Mouse (Mus musculus): ENCODE measurements around the gene Apobec2.

DNA sequence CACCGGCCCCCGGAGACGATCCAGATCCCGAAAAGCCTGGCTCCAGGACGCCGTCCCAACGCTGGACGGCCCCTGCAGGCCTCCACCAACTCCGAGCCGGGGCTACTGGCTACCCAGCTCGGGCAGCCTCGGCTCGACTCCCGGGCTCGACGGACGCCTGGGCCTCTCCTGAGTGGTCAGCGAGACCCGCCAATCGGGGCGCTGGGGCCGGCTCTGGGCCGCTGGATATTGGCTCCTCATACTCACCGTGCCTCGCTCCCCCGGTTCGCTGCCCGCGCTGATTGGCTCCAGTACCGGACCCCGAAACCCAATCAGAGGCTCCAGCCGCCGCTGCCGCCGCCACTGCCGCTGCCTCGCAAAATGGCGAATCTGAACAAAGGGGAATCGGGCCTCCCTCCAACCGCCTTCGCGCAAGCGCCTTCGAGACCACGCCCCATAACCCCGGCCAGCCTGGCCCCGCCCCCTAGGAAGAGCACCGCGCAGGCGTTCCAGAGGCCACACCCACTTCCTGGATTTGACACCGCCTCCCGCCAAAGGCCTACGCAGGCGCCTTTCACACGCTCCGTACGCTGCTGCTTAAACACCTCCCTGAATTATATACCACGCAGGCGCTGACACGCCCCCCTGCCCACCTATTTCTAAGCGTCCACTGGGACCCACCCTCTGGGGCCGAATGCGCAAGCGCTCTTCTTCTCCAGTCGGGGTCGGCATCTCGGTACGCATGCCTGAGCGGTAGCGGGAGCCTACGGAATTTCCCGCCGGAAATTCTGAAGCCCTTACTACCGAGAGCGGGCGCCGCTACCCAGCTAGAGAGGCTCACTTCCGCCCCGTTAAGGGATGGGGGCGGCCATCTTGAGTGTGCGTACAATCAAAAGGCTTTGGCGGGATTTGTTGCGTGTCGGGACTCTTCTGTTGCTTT is 23.1 kb downstream of the Apobec2 start, which contains the start of the genes Nfya and Oard1:
- TF ChIP-seq GATA1 (IDR thresholded peaks at IDR 0.05; ENCODE audit: low read length) (no peak), TAL1 (IDR thresholded peaks at IDR 0.05; ENCODE audit: low read length) (no peak)

All from erythroblast, embryonic 14.5 days (primary cell).